Mouse (Mus musculus) gastrocnemius, postnatal 36 days (tissue): ENCODE data around the gene Stard3. TPM values are rescaled to one million over a fixed set of nuclear protein-coding genes. Genes with fewer than 3 reads are reported as not detected.

Source experiments
- DNase-seq, 2 experiments: peaks; one replicate each; pipeline ENCODE4 v3.0.0; 2022
- intact Hi-C: fragments of 180-260 bp; cut with DNase I; formaldehyde crosslinking; loops from one replicate; pipeline ENCODE4 v1.15.1; 2025
- total RNA-seq, 2 experiments: library from RNA; stranded (reverse); gene quantifications; 2 replicates each; pipeline ENCODE4 v1.2.3; 2021

The Stard3 gene
- total RNA-seq, 2 experiments from 2014 or later = 10.3 to 14.7 TPM

GRCm38 (mm10) chr11:98389221-98389780 is 31.1 kb downstream of the Stard3 start:
- intact Hi-C loops = loop anchor here (1.0 kb wide), 1 partner anchor 46 kb away; no protein-coding TSS in a partner anchor
- DNase-seq = peak in 1 of 2 experiments; percentile 34

GRCm38 (mm10) chr11:98390141-98390540 is 32.0 kb downstream of the Stard3 start:
- intact Hi-C loops = no loop called here
- no peak for DNase-seq

DNA sequence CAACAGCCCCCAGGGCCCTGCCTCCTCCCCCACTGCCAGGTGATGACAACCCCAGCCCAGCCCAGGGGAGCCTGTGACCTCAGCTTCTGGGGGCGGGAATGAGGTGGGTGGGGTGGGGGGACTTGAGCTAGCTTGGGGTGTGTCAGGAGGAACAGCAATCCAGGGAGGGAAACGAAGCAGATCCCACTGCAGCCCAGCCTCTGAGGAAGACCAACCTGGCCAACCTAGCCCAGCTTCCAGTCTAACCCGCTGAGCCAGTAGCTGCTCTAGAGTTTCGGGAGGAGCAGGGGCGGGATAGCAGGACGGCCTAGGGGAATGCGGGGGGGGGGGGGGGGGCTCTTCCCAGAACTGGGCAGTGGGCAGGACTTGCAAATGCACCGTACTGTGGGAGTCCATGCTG is 33.9 kb downstream of the Stard3 start:
- DNase-seq = peak in 1 of 2 experiments; percentile 4
- intact Hi-C loops = no loop called here

GRCm38 (mm10) chr11:98392645-98393044 is 34.5 kb downstream of the Stard3 start:
- intact Hi-C loops = no loop called here
- DNase-seq = no peak

DNA sequence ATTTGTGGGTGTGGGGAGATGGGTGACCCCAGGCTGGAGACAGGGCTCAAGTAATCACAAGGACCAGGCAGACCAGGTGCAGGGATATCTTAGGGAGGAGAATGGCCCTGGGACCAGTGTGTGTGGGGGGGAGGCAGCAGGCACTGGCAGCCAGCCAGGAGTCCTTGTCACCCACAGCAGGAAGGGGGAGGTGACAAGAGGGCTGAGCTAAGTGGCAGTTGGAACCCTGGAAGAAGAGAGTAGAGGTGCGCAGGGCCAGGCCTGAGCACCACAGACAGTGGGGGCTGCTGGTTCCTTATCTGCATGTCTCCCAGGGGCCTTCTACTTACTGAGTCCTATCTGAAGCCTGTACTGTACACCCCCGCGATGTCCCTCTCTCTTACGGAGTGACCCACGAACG is 35.1 kb downstream of the Stard3 start:
- intact Hi-C loops = no loop called here
- peak in 1 of 2 experiments; percentile 12 for DNase-seq

DNA sequence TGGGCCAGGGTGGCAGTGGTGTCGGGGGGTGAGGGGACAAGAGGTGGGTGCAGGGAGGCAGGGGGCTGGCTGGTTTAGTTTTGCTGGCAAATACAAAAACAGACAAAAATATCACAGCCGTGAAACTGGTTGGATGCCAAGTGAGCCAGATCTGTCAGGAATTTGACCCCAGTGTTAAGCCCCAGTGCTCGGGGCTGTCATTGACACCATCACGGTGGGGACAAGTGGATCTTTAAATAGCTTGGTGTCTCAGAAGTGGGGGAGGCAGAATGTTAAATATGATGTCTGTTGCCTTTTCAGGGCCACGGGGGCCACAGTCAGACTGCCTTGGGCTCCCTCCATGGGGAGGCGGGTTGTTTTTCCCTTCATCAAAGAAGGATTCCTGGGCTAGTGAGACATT is 36.1 kb downstream of the Stard3 start:
- DNase-seq = peak in 1 of 2 experiments; percentile 21
- intact Hi-C loops = no loop called here

GRCm38 (mm10) chr11:98395041-98395440 is 36.9 kb downstream of the Stard3 start:
- DNase-seq = peak; percentile 13 to 14
- intact Hi-C loops = no loop called here

GRCm38 (mm10) chr11:98397946-98398345 is 39.8 kb downstream of the Stard3 start:
- intact Hi-C loops = no loop called here
- DNase-seq = no peak

DNA sequence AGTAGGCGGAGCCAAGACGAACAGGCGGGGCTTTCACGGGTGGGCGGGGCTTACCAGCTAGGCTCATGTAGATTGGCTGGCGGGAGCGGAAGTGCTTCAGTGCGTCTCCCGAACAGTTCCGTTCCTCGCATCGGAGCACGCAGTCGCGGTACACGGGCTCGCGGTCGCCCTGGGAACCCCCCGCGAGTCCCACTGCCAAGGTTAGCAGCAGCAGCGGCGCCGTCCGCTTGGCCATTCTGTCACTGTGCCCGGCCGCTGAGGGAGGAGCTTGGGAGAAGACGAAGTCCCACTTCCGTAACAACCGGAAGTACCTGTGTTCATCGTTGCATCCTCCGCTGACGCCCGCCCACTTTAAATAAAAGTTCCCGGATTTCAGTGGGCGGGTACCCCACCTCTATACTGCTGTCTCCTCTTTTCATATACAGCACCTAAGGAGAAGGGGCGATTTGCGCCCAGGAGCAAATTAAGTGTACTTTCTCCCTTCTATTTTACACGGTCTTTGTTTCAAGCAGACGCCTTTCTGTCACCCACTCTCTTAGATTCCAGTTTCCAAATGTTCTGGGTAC is 42.1 kb downstream of the Stard3 start, which contains the start of gene Pgap3:
TSS of gene Pgap3 (minus strand) at position 330 of the 566 bp plus-strand sequence.
- intact Hi-C loops = no loop called here
- peak; percentile 74 to 88 for DNase-seq

- no peak for DNase-seq
- intact Hi-C loops = no loop called here
These were observed 42.6 kb downstream of the Stard3 start for GRCm38 (mm10) chr11:98400816-98401215.

DNA sequence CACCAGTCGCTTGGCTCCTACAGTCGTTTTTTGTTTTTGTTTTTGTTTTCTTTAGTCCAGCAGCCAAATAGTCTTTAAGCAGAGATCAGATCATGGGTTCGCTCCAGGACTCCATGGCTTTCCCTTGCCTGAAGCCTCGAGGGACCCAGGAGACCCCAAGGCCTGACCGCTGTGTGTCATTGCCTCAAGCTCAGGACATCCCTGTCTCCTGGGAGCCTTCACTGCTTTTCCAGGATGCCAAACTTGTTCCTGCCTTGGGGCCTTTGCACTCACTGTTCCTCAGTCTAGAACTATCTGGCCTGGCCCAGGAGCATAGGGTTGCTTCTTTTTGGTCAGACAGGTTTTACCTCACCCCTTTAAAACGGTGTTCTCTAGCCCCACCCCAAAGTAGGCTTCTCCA is 48.5 kb downstream of the Stard3 start:
- DNase-seq = peak in 1 of 2 experiments; percentile 3
- intact Hi-C loops = loop anchor here (5.0 kb wide), 1 partner anchor 49 kb away; the partner anchor contains the start of gene Stard3

GRCm38 (mm10) chr11:98408872-98409271 is 50.7 kb downstream of the Stard3 start:
- no peak for DNase-seq
- intact Hi-C loops = loop anchor here (5.0 kb wide), 1 partner anchor 52 kb away; the partner anchor contains the start of gene Stard3

GRCm38 (mm10) chr11:98409341-98409822 is 51.2 kb downstream of the Stard3 start:
- no peak for DNase-seq
- intact Hi-C loops = loop anchor here (5.0 kb wide), 1 partner anchor 52 kb away; the partner anchor contains the start of gene Stard3

DNA sequence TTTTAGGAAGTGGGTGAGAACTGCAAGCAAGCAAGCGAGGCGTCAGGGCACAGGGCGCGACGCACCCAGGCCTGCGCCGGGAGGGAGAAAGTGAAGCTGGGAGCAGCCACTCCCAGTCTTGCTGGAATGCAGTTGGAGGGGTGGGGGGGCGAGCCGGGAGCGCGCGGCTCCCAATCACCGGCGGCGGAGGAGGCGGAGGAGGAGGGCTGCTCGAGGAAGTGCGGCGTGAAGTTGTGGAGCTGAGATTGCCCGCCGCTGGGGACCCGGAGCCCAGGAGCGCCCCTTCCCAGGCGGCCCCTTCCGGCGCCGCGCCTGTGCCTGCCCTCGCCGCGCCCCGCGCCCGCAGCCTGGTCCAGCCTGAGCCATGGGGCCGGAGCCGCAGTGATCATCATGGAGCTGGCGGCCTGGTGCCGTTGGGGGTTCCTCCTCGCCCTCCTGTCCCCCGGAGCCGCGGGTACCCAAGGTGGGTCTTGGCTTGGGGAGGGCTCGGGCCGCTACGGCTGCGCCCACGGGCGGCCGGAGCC is 54.2 kb downstream of the Stard3 start, which contains the start of gene Erbb2:
TSS of gene Erbb2 (plus strand) at position 198 of the 524 bp plus-strand sequence.
- DNase-seq = peak; percentile 50 to 61
- intact Hi-C loops = no loop called here

GRCm38 (mm10) chr11:98412797-98413301 is 54.7 kb downstream of the Stard3 start:
- DNase-seq = peak in 1 of 2 experiments; percentile 30
- intact Hi-C loops = no loop called here

DNA sequence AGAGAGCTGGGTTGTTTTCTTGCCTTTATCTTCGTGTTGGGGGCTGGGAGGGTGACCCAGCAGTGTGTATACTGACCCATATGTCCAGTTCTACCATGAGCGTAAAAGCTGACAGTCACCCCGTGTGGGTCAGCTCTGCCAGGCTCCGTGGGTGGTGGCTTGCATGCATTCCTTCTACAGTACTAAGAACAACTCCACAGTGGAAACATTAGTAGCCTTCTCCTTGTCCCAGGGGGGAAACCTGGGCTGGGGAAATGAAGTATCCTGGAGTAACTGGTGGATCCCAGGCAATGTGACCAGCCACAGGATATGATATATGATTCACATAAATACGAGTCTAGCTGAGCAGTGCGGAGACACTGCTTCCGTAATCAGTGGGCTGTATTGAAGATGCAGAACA is 55.6 kb downstream of the Stard3 start:
- DNase-seq = no peak
- intact Hi-C loops = no loop called here

DNA sequence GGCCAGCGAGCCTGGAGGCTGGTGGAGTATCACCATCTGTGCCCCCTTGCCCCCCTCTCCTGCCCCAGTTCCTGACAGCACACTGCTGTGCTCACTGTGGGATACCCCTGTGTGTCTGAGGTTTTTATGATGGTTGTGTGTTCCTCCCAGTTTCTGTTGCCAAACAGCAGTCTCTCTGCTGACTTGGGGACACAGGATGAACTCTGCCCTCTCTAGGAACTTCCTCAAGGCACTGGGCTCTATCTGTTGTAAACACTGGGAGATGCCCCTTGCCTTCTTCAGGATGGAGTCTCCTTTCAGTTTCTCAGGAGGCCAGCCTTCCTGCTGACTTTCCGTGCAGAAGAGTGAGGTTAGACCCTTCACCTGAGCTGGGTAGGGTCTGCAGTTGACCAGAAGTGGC is 56.0 kb downstream of the Stard3 start:
- intact Hi-C loops = no loop called here
- DNase-seq = no peak

- DNase-seq = no peak
- intact Hi-C loops = no loop called here
These were observed 58.9 kb downstream of the Stard3 start for GRCm38 (mm10) chr11:98417074-98417473.

GRCm38 (mm10) chr11:98418273-98418672 is 60.1 kb downstream of the Stard3 start:
- DNase-seq = no peak

DNA sequence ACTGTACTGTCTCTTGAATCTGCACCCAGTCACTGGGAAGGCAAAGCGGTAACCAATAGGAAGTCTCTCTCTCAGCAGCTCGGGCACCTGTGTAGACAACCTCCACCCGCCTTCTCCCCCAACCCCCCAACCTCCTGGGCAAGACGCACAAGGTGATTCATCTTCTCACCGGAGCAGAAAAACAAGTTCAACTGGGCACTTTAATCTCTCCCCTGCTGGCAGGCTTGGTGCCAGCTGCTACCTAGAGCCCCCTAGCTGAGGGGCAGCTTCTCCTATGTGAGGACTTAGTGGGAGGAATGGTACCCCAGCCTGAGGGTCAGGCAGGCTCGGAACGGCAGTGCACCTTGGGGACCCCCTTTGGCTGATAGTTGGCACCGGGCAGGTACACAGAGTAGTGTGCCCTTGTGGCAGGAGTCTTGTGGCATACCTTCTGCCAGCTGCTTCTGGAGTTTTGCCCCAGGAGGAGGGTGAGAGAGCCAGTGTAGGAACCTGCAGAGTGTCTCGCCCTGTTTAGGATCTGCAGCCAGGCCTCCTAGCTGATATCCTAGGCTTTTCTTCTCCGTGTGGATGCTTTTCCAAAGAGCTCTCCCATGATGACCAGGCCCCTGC is 60.9 kb downstream of the Stard3 start:
- intact Hi-C loops = no loop called here
- peak in 1 of 2 experiments; percentile 11 for DNase-seq

More at GRCm38 (mm10) chr11:98418273-98418672, 60.1 kb downstream of the Stard3 start:
- intact Hi-C loops = no loop called here

DNA sequence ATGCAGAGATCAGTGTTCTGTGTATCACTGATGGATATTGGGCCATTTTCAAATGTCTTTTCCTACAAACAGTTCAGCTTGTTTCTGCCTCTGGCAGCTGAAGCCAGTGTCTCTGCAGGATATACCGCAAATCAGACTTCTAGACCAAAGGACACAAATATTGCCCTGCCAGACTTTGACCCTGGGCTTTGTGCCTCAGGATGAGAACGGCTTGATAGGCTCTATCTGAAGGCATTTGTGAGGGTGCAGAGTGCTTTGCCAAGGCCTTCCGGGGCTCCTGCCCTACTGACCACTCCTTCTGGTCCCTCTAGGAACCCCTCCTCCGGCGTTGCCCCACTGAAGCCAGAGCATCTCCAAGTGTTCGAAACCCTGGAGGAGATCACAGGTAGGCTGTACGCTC is 68.4 kb downstream of the Stard3 start:
- intact Hi-C loops = no loop called here

More for the DNA sequence above, 68.4 kb downstream of the Stard3 start:
- DNase-seq = no peak
